Mouse (Mus musculus) kidney, postnatal 10 days (tissue): Measurements from ENCODE around the gene Afap1.

ENCODE experiments used
- DNase-seq: peaks from one replicate; pipeline ENCODE4 v3.0.0; 2021; ENCODE audit warnings: mixed read lengths

Afap1 gene

GRCm38 (mm10) chr5:35980542-35980941 lies 87.4 kb downstream of the Afap1 start:
- no peak for DNase-seq

- no peak for DNase-seq
Measured at GRCm38 (mm10) chr5:35981341-35981740, 88.2 kb downstream of the Afap1 start.

GRCm38 (mm10) chr5:35981976-35982375 lies 88.9 kb downstream of the Afap1 start:
- DNase-seq = peak; percentile 88

- no peak for DNase-seq
Measured at GRCm38 (mm10) chr5:35985611-35986010, 92.5 kb downstream of the Afap1 start.

- no peak for DNase-seq
Measured at GRCm38 (mm10) chr5:35988085-35988484, 95.0 kb downstream of the Afap1 start.

- DNase-seq = no peak
Measured at GRCm38 (mm10) chr5:35989506-35989905, 96.4 kb downstream of the Afap1 start.

GRCm38 (mm10) chr5:35989986-35990735 lies 97.0 kb downstream of the Afap1 start:
- no peak for DNase-seq

- no peak for DNase-seq
Measured at GRCm38 (mm10) chr5:36003797-36004196, 110.7 kb downstream of the Afap1 start.

- DNase-seq = no peak
Measured at GRCm38 (mm10) chr5:36006106-36006505, 113.0 kb downstream of the Afap1 start.

- DNase-seq = no peak
Measured at GRCm38 (mm10) chr5:36006586-36006985, 113.5 kb downstream of the Afap1 start.

GRCm38 (mm10) chr5:36007649-36008048 lies 114.5 kb downstream of the Afap1 start:
- DNase-seq = no peak

GRCm38 (mm10) chr5:36009405-36009804 lies 116.3 kb downstream of the Afap1 start:
- DNase-seq = no peak

GRCm38 (mm10) chr5:36018366-36018765 lies 125.2 kb downstream of the Afap1 start:
- no peak for DNase-seq

GRCm38 (mm10) chr5:36021091-36021490 lies 128.0 kb downstream of the Afap1 start:
- no peak for DNase-seq

GRCm38 (mm10) chr5:36022361-36022760 lies 129.2 kb downstream of the Afap1 start:
- DNase-seq = no peak

GRCm38 (mm10) chr5:36024003-36024685 lies 131.0 kb downstream of the Afap1 start:
- DNase-seq = no peak

- DNase-seq = no peak
Measured at GRCm38 (mm10) chr5:36025076-36025475, 132.0 kb downstream of the Afap1 start.

GRCm38 (mm10) chr5:36033531-36034426 lies 140.7 kb downstream of the Afap1 start:
- DNase-seq = peak; percentile 62

- DNase-seq = no peak
Measured at GRCm38 (mm10) chr5:36039596-36039995, 146.5 kb downstream of the Afap1 start.

GRCm38 (mm10) chr5:36040398-36041235 lies 147.5 kb downstream of the Afap1 start:
- peak; percentile 79 for DNase-seq

GRCm38 (mm10) chr5:36041236-36041562 lies 148.1 kb downstream of the Afap1 start:
- DNase-seq = no peak

- no peak for DNase-seq
Measured at GRCm38 (mm10) chr5:36041756-36042155, 148.6 kb downstream of the Afap1 start.

- DNase-seq = no peak
Measured at GRCm38 (mm10) chr5:36043154-36043553, 150.0 kb downstream of the Afap1 start.
